Mouse (Mus musculus) midbrain, embryonic 14.5 days (tissue): ENCODE measurements around the gene Lgi1. TPM values are rescaled to one million over a fixed set of nuclear protein-coding genes. Genes with fewer than 3 reads are reported as not detected.

Experiments
- ATAC-seq: fragments of 200-750 bp; cut with Nextera tagmentation; 2 replicates; pipeline ENCODE4 v1.8.0; 2017; ENCODE audit warnings: moderate number of reproducible peaks, moderate library complexity; ENCODE audit not compliant: low FRiP score, low TSS enrichment
- DNase-seq: peaks from one replicate; pipeline ENCODE4 v3.0.0-alpha.2; 2015
- H3K27ac ChIP-seq: fragments of 300-500 bp; sonication (generic); replicated peaks from 2 replicates; pipeline ENCODE4 v1.5.1; 2014; ENCODE audit warnings: mild to moderate bottlenecking, low read depth, low read length, moderate library complexity
- H3K27me3 ChIP-seq: fragments of 300-500 bp; sonication (generic); 2 replicates; pipeline ENCODE4 v1.6.1; 2014; ENCODE audit warnings: low read length, control low read depth, mixed read lengths; ENCODE audit not compliant: control insufficient read depth, insufficient read depth
- H3K36me3 ChIP-seq: fragments of 300-500 bp; sonication (generic); 2 replicates; pipeline ENCODE4 v1.6.1; 2014; ENCODE audit warnings: low read length, control low read depth; ENCODE audit not compliant: control insufficient read depth, insufficient read depth
- H3K4me1 ChIP-seq: fragments of 300-500 bp; sonication (generic); 2 replicates; pipeline ENCODE4 v1.6.1; 2014; ENCODE audit warnings: mild to moderate bottlenecking, antibody characterized with exemption, low read length, control low read depth; ENCODE audit not compliant: control insufficient read depth, insufficient read depth
- H3K4me2 ChIP-seq: fragments of 300-500 bp; sonication (generic); 2 replicates; pipeline ENCODE4 v1.6.1; 2014; ENCODE audit warnings: mild to moderate bottlenecking, low read length, moderate library complexity
- H3K4me3 ChIP-seq: fragments of 300-500 bp; sonication (generic); replicated peaks from 2 replicates; pipeline ENCODE4 v1.5.1; 2014; ENCODE audit warnings: low read depth, low read length
- H3K9ac ChIP-seq: fragments of 300-500 bp; sonication (generic); replicated peaks from 2 replicates; pipeline ENCODE4 v1.6.1; 2014; ENCODE audit warnings: mild to moderate bottlenecking, low read length, moderate library complexity
- H3K9me3 ChIP-seq: fragments of 300-500 bp; sonication (generic); 2 replicates; pipeline ENCODE4 v1.6.1; 2016; ENCODE audit warnings: low read length, control low read depth, mixed read lengths; ENCODE audit not compliant: control insufficient read depth
- WGBS: fragments of 180-500 bp; shearing (Covaris S2); extraction: QIAGEN DNeasy Blood & Tissue Kit; methylation state at CpG from one replicate; pipeline ENCODE4 v1.1.7; 2014; 5-methylcytosine and 5-hydroxymethylcytosine counted together
- polyA plus RNA-seq: library from polyadenylated mRNA; unstranded; fragments of >200 nt; fragmentation: Nextera tagmentation; extraction: Ambion mirVana; gene quantifications from 2 replicates; pipeline ENCODE4 v1.2.1, GENCODE M21; 2014

The Lgi1 gene
- polyA plus RNA-seq, 1 experiment from 2014 or later: 15.0 TPM

DNA sequence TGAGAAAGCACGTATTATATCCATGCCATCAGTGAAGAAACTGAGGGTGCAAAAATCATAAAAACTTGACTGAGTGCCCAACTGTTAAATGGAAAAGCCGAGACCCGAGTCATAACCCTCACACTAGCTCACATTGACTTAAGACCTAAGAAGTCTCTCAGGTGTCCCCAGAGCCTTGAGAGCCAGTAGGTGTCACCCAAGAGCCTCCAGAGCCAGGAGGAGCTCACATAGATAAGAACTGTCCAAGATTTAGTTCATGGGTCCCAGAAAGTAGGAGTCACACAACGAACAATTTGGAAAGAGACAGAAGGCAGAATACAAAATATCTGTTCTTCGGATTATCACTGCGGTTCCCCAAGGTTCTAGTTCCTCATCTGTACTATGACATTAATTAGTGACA is 10.5 kb upstream of the Lgi1 start:
- no peak overlapping the region for H3K9ac ChIP-seq
- H3K27me3 ChIP-seq: no peaks in the 10 kb centered on the region
- ATAC-seq (no peak), DNase-seq (peak; percentile 67)
- H3K9me3 ChIP-seq: no peaks in the 10 kb centered on the region
- no peaks in the 10 kb centered on the region for H3K4me1 ChIP-seq
- H3K4me2 ChIP-seq: no peak overlapping the region
- H3K27ac ChIP-seq: no peak overlapping the region
- H3K4me3 ChIP-seq: no peak overlapping the region
- 60% methylated on average over 6 of the region's 6 CpGs for WGBS
- H3K36me3 ChIP-seq: no peaks in the 10 kb centered on the region

DNA sequence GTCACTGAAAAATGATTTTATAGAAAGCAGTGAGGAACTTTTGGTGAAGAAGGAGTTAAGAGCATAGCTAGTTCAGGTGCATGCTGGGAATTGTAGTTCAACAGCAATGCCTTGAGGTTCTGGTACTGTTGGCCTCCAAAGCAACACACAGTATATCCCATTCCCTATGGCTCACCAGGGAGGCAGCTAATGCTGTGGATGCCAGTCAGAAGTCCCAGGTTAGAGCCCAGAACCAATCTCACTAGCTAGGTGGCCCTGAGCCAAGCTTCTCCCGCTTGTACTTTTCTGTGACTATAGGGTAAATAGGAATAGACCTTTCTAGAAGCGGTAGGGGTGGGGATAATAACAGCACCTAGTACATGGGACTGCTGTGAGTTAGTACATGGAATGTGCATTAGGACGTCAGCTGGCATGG is 5.7 kb upstream of the Lgi1 start:
- Histone ChIP-seq H3K4me3 (no peak overlapping the region), H3K36me3 (no peaks in the 10 kb centered on the region), H3K4me2 (no peak overlapping the region), H3K27ac (no peak overlapping the region), H3K9ac (no peak overlapping the region), H3K4me1 (0 out of 2 replicates have a peak, but pooled peaks cover 1% of the 10 kb centered on the region), H3K27me3 (no peaks in the 10 kb centered on the region), H3K9me3 (no peaks in the 10 kb centered on the region)
- WGBS: 85% methylated on average over 3 of the region's 3 CpGs
- DNase-seq: peak; percentile 61
- ATAC-seq: no peak

DNA sequence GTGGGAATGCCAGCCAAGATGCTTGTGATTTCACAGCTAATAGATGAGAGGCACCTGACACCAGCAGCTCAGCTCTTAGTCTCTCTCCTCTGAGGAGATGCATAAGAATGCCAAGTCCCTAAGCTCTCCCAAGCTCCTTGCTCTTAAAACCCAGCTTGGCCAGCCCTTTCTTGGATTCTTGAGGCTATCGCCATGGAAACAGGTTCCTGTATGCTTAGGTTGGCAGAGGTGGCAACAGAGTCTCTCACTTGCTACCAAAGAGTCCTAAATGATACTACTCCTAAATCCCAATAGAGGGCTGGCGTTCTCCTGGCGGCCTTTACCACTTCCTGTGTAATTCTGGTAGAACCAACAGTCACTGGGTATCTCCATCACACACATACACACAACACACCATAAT is 4.9 kb upstream of the Lgi1 start:
- DNase-seq (peak; percentile 42), ATAC-seq (no peak)
- Histone ChIP-seq H3K4me3 (no peak overlapping the region), H3K27me3 (no peaks in the 10 kb centered on the region), H3K9me3 (no peaks in the 10 kb centered on the region), H3K9ac (no peak overlapping the region), H3K27ac (no peak overlapping the region), H3K4me1 (0 out of 2 replicates have a peak, but pooled peaks cover 3% of the 10 kb centered on the region), H3K36me3 (no peaks in the 10 kb centered on the region), H3K4me2 (no peak overlapping the region)
- 80% methylated on average over 3 of the region's 3 CpGs for WGBS

DNA sequence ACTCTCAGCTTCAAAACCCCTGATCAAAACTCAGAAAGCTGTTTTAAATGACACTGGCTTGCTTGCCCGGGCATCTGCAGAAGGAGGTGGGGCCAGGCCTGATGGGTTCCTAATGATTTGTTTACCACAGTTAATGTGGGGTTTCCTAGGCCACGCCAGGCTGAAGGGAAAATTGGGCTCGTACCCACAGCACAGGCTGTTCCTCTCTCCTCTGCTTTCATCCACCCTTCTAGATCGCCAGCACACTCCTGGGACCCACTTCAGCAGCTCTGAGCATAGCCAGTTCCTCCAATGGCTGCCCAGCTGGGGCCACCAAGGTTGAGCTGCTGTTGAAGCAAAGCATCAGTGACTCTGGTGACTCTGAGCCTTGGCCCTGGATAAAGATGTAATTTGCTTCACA is 4.0 kb upstream of the Lgi1 start:
- ATAC-seq (no peak), DNase-seq (no peak)
- 74% methylated on average over 4 of the region's 4 CpGs for WGBS
- H3K4me3 ChIP-seq: no peak overlapping the region
- H3K27me3 ChIP-seq: no peaks in the 10 kb centered on the region
- no peaks in the 10 kb centered on the region for H3K36me3 ChIP-seq
- no peaks in the 10 kb centered on the region for H3K9me3 ChIP-seq
- H3K4me1 ChIP-seq: 0 out of 2 replicates have a peak, but pooled peaks cover 6% of the 10 kb centered on the region
- no peak overlapping the region for H3K4me2 ChIP-seq
- no peak overlapping the region for H3K9ac ChIP-seq
- no peak overlapping the region for H3K27ac ChIP-seq

DNA sequence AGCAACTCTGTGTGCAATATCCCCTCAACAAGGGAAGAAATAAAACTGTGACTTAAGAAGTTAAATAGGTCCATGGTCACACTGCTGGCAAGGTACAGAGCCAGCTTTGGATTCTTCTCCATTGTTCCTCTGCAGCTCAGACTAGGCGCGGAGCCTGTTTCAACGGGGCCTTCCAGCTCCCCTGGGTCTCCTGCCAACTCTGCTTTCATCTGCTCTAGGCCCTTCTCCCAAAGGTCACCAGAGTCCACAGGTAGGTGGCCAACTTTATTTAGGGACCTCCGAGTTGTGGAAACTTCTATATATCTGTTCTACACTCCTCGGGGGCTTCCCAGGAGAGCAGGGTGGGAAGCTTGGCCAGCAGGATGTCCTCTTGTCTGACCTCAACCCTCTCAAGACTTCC is 3.0 kb upstream of the Lgi1 start:
- Histone ChIP-seq H3K4me2 (no peak overlapping the region), H3K4me3 (no peak overlapping the region), H3K27me3 (no peaks in the 10 kb centered on the region), H3K9ac (no peak overlapping the region), H3K36me3 (no peaks in the 10 kb centered on the region), H3K9me3 (no peaks in the 10 kb centered on the region), H3K27ac (no peak overlapping the region), H3K4me1 (0 out of 2 replicates have a peak, but pooled peaks cover 6% of the 10 kb centered on the region)
- ATAC-seq (no peak), DNase-seq (no peak)
- 85% methylated on average over 5 of the region's 5 CpGs for WGBS

DNA sequence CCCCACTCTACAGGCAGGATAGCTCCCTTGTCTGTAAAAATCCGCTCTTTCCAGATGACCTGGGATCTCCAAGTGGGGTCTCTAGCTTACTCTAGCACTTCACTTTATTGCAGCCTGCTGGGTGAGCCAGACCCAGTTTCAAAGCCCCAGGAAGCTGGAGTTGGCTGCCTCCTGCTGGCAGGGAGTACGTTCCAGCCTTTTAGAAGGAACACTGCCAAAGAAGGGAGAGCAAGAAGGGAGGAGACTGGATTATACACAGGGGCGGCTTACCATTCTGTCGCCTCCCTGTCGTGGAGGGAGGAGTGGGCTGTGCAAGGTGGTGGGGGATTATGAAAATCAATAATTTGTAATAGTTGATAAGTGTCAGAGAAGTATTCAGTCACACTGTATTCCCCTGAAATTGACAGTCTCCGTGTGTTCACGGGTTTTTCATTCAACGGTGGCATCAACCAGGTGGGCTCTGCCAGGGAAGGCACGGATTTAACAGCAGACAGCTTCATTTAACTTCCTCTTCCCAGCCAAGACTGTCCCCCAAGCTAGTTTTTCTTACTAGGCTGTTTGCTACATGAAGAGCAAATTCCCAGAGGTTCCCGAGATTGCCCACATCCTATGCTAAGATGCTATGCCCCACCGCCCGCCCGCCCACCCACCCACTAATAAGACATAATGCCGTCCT is 369 bp upstream of the Lgi1 start:
- Histone ChIP-seq H3K36me3 (no peaks in the 10 kb centered on the region), H3K4me1 (0 out of 2 replicates have a peak, but pooled peaks cover 6% of the 10 kb centered on the region), H3K27ac (peak overlapping the region; percentile 80), H3K9me3 (no peaks in the 10 kb centered on the region), H3K4me3 (peak overlapping the region; percentile 33), H3K9ac (peak overlapping the region; percentile 54), H3K27me3 (no peaks in the 10 kb centered on the region; the same call in 1 of the 2 replicates), H3K4me2 (peak overlapping the region; percentile 55)
- peak; percentile 79 for DNase-seq
- ATAC-seq: peak; percentile 70
- WGBS: 11% methylated on average over 14 of the region's 14 CpGs

DNA sequence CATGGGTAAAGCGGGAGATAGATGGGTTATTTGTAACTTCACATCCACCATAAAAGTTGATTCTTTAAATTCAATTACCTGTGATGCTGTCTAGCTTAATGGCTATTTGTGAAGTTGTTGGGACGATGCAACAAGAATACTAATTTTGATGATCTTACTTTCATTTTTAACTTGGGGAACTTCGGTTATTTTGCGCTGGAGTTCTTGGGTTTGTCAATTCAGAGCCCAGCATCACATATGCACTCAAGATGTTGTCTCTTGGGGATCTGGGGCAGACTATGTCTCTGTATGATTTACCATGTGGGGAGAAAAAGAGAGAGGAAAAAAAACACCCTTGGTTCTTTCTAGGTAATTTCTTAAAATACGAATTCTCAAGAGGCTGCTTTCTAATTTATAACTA is 1.4 kb downstream of the Lgi1 start:
- Histone ChIP-seq H3K9me3 (no peaks in the 10 kb centered on the region), H3K9ac (peak overlapping the region; percentile 54), H3K4me2 (peak overlapping the region; percentile 55), H3K4me1 (0 out of 2 replicates have a peak, but pooled peaks cover 6% of the 10 kb centered on the region), H3K27ac (0 out of 2 replicates have a peak overlapping the region, but pooled peaks have one; percentile 80), H3K36me3 (no peaks in the 10 kb centered on the region), H3K4me3 (peak overlapping the region; percentile 33), H3K27me3 (no peaks in the 10 kb centered on the region; the same call in 1 of the 2 replicates)
- ATAC-seq (no peak), DNase-seq (peak; percentile 18)
- 83% methylated on average over 5 of the region's 5 CpGs for WGBS

DNA sequence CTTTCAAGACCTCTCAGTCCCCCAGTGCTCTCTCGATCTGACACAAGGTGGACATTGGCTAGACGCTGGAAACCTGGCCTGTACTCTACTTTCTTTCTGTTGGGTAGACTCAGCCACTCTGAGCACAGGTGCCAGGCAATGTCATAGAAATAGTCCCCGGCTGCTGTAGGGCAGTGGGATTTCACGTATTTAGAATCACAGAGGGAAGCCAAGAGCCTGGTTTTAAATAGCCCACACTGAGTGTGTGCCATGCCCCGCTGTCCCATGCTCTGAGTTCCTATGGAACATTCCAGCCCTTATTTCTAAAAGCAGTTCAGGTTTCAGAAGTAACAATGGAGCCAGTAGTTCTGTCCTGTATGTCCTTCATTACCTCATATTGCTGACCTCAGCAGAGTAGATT is 3.1 kb downstream of the Lgi1 start:
- H3K9ac ChIP-seq: no peak overlapping the region
- H3K27ac ChIP-seq: no peak overlapping the region
- ATAC-seq (no peak), DNase-seq (no peak)
- H3K4me2 ChIP-seq: no peak overlapping the region
- H3K4me3 ChIP-seq: no peak overlapping the region
- no peaks in the 10 kb centered on the region for H3K36me3 ChIP-seq
- H3K4me1 ChIP-seq: 0 out of 2 replicates have a peak, but pooled peaks cover 6% of the 10 kb centered on the region
- no peaks in the 10 kb centered on the region for H3K9me3 ChIP-seq
- H3K27me3 ChIP-seq: no peaks in the 10 kb centered on the region; the same call in 1 of the 2 replicates
- WGBS: 82% methylated on average over 5 of the region's 5 CpGs

DNA sequence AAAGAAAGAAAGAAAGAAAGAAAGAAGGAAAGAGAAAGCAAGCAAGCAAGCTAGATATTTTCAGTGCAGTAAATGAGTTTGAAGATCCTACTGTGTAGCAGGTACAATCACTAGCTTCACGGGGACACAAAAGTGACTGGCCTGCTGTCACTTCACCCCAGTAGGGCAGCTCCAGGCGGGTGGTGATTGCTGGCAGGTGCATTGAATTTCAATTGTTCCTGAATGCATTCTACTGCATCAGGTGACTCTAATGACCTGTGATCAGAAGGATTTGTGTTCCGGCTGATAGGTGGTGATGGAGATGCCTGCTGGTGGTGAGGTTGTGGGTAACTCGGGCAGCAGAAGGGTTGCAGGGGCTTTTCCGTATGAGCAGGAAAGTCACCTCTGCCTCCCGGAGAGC is 6.7 kb downstream of the Lgi1 start:
- H3K9ac ChIP-seq: no peak overlapping the region
- 0 out of 2 replicates have a peak, but pooled peaks cover under 1% of the 10 kb centered on the region for H3K4me1 ChIP-seq
- H3K9me3 ChIP-seq: no peaks in the 10 kb centered on the region
- no peaks in the 10 kb centered on the region for H3K36me3 ChIP-seq
- 44% methylated on average over 6 of the region's 6 CpGs for whole genome bisulfite sequencing
- no peak overlapping the region for H3K4me2 ChIP-seq
- no peaks in the 10 kb centered on the region; the same call in 1 of the 2 replicates for H3K27me3 ChIP-seq
- H3K4me3 ChIP-seq: no peak overlapping the region
- no peak for ATAC-seq
- H3K27ac ChIP-seq: no peak overlapping the region
- DNase-seq: no peak
